Mouse (Mus musculus) liver, postnatal 0 days (tissue): ENCODE results near the gene Ube4b.

Source experiments
- CTCF ChIP-seq: sonication (generic); IDR thresholded peaks from 2 replicates; pipeline ENCODE4 v1.5.1; 2016; ENCODE audit warnings: antibody characterized with exemption, low read depth
- EP300 ChIP-seq: IDR thresholded peaks from 2 replicates; pipeline ENCODE4 v1.6.1; 2016; ENCODE audit warnings: antibody characterized with exemption, low read depth, mild to moderate bottlenecking

DNA sequence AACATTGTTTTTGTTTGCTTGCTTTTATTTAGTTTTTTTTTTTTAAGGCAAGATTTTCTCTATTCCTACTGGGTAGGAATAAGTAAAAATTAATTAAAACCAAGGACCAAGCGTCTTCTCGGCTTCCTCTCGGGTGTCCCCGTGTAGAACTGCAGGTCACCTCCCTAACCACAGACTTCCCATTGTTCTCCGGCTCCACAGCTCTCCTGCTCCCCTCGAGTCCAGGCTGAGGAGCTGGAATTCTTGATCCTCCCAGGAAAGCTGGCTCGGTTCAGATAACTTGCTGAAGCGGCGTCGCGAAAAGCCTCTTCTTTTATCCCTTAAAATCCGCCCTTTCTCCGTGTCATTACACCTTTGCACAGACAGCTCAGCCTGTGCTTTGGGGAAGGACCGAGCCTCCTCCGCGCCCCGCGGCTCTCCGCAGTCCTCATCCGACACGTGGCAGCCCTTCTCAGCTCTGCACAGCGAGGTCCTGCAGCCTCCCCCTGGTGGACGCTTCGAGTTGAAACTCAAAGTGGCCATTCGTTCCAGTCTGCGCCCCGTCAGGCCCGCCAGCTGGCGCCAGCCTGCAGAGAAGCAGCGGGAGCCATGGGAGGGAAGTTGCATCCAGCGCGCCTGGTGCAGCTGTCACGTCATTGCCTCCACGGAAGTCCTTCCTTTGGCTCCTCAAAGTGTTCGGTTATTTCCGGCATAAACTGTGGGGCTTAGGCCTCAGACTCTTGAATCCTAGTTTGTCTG is 18.6 kb upstream of the Ube4b start:
- TF ChIP-seq CTCF (peak; percentile 98), EP300 (0 out of 2 replicates have a peak, but pooled peaks have one; percentile 28)
